Mouse (Mus musculus) hindbrain, embryonic 13.5 days (tissue): ENCODE measurements around the gene Sipa1l1. TPM values are rescaled to one million over a fixed set of nuclear protein-coding genes. Genes with fewer than 3 reads are reported as not detected.
"Not testable (repeated sequence)": the region's sequence is repeated elsewhere in the genome, so short reads cannot be mapped to it uniquely, and the experiment has no call there.

Experiments used
- ATAC-seq: fragments of 200-750 bp; cut with Nextera tagmentation; 2 replicates; pipeline ENCODE4 v1.8.0; 2017; ENCODE audit warnings: moderate TSS enrichment; ENCODE audit not compliant: low FRiP score
- H3K27ac ChIP-seq: fragments of 300-500 bp; sonication (generic); 2 replicates; pipeline ENCODE4 v1.5.1; 2015; ENCODE audit warnings: inconsistent platforms, mild to moderate bottlenecking, moderate library complexity
- H3K27me3 ChIP-seq: fragments of 300-500 bp; sonication (generic); 2 replicates; pipeline ENCODE4 v1.6.1; 2015; ENCODE audit warnings: mild to moderate bottlenecking, inconsistent platforms
- H3K36me3 ChIP-seq: fragments of 300-500 bp; sonication (generic); 2 replicates; pipeline ENCODE4 v1.6.1; 2015; ENCODE audit warnings: mild to moderate bottlenecking, inconsistent platforms
- H3K4me1 ChIP-seq: fragments of 300-500 bp; sonication (generic); replicated peaks from 2 replicates; pipeline ENCODE4 v1.6.1; 2015; ENCODE audit warnings: inconsistent platforms
- H3K4me2 ChIP-seq: fragments of 300-500 bp; sonication (generic); 2 replicates; pipeline ENCODE4 v1.6.1; 2015; ENCODE audit warnings: inconsistent platforms, mild to moderate bottlenecking, moderate library complexity
- H3K4me3 ChIP-seq: fragments of 300-500 bp; sonication (generic); 2 replicates; pipeline ENCODE4 v1.5.1; 2015; ENCODE audit warnings: mild to moderate bottlenecking, inconsistent platforms
- H3K9ac ChIP-seq: fragments of 300-500 bp; sonication (generic); 2 replicates; pipeline ENCODE4 v1.6.1; 2015; ENCODE audit warnings: mild to moderate bottlenecking, inconsistent platforms
- H3K9me3 ChIP-seq: fragments of 300-500 bp; sonication (generic); 2 replicates; pipeline ENCODE4 v1.6.1; 2016; ENCODE audit warnings: inconsistent platforms
- WGBS: fragments of 180-500 bp; shearing (Covaris S2); methylation state at CpG from one replicate; pipeline ENCODE4 v1.1.7; 2015; 5-methylcytosine and 5-hydroxymethylcytosine counted together
- polyA plus RNA-seq: library from polyadenylated mRNA; unstranded; fragments of >200 nt; fragmentation: Nextera tagmentation; extraction: Ambion mirVana; gene quantifications from 2 replicates; pipeline ENCODE4 v1.2.1, GENCODE M21; 2015

Sipa1l1 gene
- polyA plus RNA-seq, 1 experiment from 2014 or later, result 13.6 TPM

- no peak overlapping the region for H3K4me2 ChIP-seq
- H3K4me3 ChIP-seq, result no peak overlapping the region
- no peak for ATAC-seq
- no peaks in the 10 kb centered on the region for H3K9me3 ChIP-seq
- no peaks in the 10 kb centered on the region for H3K4me1 ChIP-seq
- H3K9ac ChIP-seq, result no peak overlapping the region
- H3K36me3 ChIP-seq, result no peaks in the 10 kb centered on the region
- no peaks in the 10 kb centered on the region for H3K27me3 ChIP-seq
- H3K27ac ChIP-seq, result no peak overlapping the region
- 94% methylated on average over 16 of the region's 16 CpGs for WGBS
Measured at GRCm38 (mm10) chr12:82158516-82158915, 10.6 kb upstream of the Sipa1l1 start.

GRCm38 (mm10) chr12:82159372-82159771 is 9.7 kb upstream of the Sipa1l1 start:
- Histone ChIP-seq H3K4me1 (no peaks in the 10 kb centered on the region), H3K4me2 (no peak overlapping the region), H3K27ac (no peak overlapping the region), H3K9me3 (no peaks in the 10 kb centered on the region), H3K4me3 (no peak overlapping the region), H3K27me3 (no peaks in the 10 kb centered on the region), H3K9ac (no peak overlapping the region), H3K36me3 (no peaks in the 10 kb centered on the region)
- ATAC-seq, result no peak
- 97% methylated on average over 3 of the region's 3 CpGs for WGBS

DNA sequence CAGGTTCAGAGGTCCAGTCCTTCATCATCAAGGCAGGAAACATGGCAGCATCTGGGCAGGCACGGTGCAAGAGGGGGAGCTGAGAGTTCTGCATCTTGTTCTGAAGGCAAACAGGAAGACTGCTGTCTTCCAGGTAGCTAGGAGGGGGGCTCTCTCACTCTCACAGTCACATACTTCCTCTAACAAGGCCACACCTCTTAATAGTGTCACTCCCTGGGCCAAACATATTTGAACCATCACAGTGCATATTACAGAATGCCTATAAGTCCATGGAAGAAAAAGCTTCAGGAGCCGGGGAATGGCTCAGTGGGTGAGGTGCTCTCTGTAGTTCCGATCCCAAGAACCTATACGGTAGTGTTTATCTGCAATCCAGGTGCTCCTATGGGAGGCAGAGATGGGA is 3.5 kb upstream of the Sipa1l1 start:
- Histone ChIP-seq H3K9me3 (no peaks in the 10 kb centered on the region), H3K27me3 (0 out of 2 replicates have a peak, but pooled peaks cover 5% of the 10 kb centered on the region), H3K36me3 (no peaks in the 10 kb centered on the region), H3K9ac (no peak overlapping the region), H3K4me2 (no peak overlapping the region), H3K4me3 (no peak overlapping the region), H3K4me1 (peaks cover 16% of the 10 kb centered on the region), H3K27ac (no peak overlapping the region)
- ATAC-seq, result no peak
- 87% methylated on average over 4 of the region's 4 CpGs for WGBS

DNA sequence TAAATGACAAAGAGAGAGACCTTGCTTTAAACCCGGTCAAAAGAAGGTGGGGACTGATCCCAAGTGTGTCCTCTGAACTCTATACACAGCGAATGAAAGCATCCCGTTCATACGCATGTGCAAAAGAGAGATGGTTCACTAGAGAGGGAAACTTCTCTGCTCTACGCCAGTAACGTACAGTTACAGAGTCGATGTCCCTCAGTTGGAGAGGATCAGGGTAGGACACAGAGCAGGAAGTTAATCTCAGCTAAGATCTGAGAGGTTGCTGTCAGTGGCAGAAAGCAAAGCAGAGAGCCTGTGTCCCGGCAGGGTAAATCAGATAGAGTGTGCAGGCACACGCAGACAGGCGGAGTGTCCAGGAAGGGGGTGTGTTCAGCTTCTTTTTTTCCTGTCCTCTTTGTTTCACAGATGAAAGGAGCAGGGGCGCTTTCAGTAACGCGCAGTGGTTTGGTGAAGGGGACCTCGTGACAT is 3.0 kb upstream of the Sipa1l1 start:
- no peaks in the 10 kb centered on the region for H3K9me3 ChIP-seq
- no peak overlapping the region for H3K27ac ChIP-seq
- peaks cover 21% of the 10 kb centered on the region for H3K4me1 ChIP-seq
- WGBS, result 27% methylated on average over 14 of the region's 14 CpGs
- no peak for ATAC-seq
- H3K4me2 ChIP-seq, result peak overlapping the region; percentile 38
- H3K4me3 ChIP-seq, result no peak overlapping the region
- H3K27me3 ChIP-seq, result 0 out of 2 replicates have a peak, but pooled peaks cover 5% of the 10 kb centered on the region
- no peak overlapping the region for H3K9ac ChIP-seq
- no peaks in the 10 kb centered on the region for H3K36me3 ChIP-seq

DNA sequence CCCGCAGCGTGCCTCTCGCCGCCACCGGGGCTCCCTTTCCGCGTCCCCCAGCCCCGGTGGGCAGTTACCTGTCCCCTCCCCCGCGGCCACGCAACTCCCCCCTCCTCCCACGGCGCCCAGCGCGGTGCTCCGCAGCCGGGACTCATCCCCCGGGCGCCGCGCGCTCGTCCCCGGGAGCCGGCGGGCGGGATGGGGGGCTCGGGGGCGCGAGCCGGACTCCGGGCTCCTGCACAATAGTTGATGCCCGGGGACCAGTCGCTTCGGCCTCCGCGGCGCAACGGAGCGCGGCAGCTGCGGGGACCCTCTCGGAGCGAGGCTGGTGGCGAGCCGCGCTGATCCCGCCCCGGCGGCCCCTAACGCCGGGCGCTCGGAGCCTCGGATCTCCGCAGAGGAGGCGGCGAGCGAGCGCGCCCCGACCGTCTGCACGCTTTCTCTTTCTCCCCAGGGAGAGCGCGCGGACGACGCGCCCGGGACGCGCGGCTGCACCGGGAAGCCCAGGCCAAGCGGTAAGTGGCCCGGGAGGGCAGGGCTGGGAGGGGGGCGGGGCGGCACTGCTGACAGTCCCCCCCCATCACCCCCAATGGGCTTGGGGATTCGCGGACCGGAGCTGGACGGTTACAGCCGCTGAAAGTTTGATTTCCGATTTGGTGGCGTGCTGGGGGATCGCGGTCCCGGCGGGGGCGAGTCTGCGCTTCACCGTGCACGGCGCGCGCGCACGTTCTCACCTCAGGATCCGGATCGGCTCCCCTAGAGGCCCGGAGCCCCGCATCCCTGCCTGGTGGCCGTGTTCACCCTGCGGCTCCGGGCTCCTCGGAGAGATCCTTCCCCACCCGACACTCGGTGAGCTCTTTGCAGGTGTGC is 681 bp downstream of the Sipa1l1 start:
- ATAC-seq, result peak; percentile 74
- Histone ChIP-seq H3K4me2 (peak overlapping the region; percentile 96), H3K9me3 (no peaks in the 10 kb centered on the region), H3K36me3 (no peaks in the 10 kb centered on the region), H3K9ac (peak overlapping the region; percentile 91), H3K4me1 (peaks cover 40% of the 10 kb centered on the region), H3K4me3 (peak overlapping the region; percentile 75), H3K27ac (peak overlapping the region; percentile 93), H3K27me3 (0 out of 2 replicates have a peak, but pooled peaks cover 5% of the 10 kb centered on the region)
- under 1% methylated on average over 91 of the region's 109 CpGs for WGBS

DNA sequence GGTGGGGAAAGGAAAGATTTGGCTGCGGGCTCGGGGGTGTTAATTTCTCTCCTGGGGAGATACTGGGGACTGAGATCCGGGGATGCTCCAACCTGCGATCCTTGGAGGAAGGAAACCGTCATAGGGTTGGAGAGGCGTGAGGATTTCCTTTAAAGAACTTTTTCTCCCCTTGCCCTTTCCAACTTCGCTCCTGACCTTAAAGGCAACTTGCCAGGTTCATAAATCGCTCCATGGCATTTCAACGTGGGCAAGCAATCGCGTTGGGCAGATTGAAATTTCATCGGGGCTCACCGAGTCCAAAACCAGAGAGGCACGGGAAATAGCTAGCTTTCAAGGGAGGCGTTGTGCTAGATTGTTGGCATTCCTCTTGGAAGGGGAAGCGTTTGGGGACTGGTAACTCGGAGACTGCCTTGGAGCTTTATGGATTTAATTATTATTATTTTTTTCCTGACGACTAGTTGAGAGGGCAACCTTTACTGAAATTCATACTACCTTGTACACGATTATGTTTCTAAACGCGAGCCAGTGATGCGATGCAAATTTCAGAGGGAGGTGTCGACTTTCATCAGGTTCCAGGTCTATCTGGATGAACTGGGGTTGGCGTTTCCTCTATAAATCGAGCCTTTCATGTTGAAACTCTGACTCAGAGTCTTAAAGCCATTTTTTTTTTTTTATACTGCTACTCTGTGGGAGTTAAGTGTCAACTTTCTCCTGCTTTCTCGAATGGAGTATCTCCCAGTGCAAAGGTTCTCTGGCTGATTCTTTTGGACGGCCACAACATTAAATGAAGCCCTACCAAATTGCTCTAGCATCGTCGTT is 1.6 kb downstream of the Sipa1l1 start:
- Histone ChIP-seq H3K27ac (peak overlapping the region; percentile 93), H3K9ac (peak overlapping the region; percentile 91), H3K4me3 (peak overlapping the region; percentile 75), H3K4me2 (peak overlapping the region; percentile 96), H3K4me1 (peaks cover 40% of the 10 kb centered on the region), H3K27me3 (no peaks in the 10 kb centered on the region), H3K9me3 (no peaks in the 10 kb centered on the region), H3K36me3 (no peaks in the 10 kb centered on the region)
- ATAC-seq, result no peak
- 3% methylated on average over 29 of the region's 29 CpGs for WGBS

DNA sequence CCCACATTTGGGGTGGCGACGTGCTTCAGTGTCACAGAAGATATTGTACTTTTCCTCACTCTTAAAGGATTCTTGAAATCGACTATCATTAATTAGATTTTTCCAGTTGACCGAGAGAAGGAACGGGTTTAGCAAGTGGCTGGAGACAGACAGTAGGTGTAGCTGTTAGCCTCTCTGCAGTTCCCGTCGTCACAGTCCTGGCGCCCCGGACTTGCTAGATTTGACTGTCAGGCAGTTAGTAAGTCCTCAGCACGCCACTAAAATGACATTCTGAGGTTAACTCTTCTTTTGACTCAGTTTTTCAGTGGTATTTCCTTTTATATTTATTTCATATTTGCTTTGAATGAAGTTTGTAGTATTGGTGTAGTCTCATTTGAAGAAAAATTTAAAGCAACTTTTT is 2.5 kb downstream of the Sipa1l1 start:
- Histone ChIP-seq H3K4me2 (peak overlapping the region; percentile 96), H3K9me3 (no peaks in the 10 kb centered on the region), H3K9ac (0 out of 2 replicates have a peak overlapping the region, but pooled peaks have one; percentile 10), H3K27ac (no peak overlapping the region), H3K4me3 (peak overlapping the region; percentile 75), H3K27me3 (no peaks in the 10 kb centered on the region), H3K36me3 (no peaks in the 10 kb centered on the region), H3K4me1 (peaks cover 35% of the 10 kb centered on the region)
- WGBS, result 22% methylated on average over 10 of the region's 10 CpGs
- no peak for ATAC-seq

- H3K27ac ChIP-seq, result no peak overlapping the region
- no peak overlapping the region for H3K4me3 ChIP-seq
- no peak overlapping the region for H3K9ac ChIP-seq
- ATAC-seq, result no peak
- no peaks in the 10 kb centered on the region for H3K27me3 ChIP-seq
- peaks cover 31% of the 10 kb centered on the region for H3K4me1 ChIP-seq
- WGBS, result 100% methylated on average over 1 of the region's 1 CpGs
- no peak overlapping the region for H3K4me2 ChIP-seq
- H3K9me3 ChIP-seq, result no peaks in the 10 kb centered on the region
- H3K36me3 ChIP-seq, result no peaks in the 10 kb centered on the region
Measured at GRCm38 (mm10) chr12:82173623-82174022, 4.5 kb downstream of the Sipa1l1 start.

DNA sequence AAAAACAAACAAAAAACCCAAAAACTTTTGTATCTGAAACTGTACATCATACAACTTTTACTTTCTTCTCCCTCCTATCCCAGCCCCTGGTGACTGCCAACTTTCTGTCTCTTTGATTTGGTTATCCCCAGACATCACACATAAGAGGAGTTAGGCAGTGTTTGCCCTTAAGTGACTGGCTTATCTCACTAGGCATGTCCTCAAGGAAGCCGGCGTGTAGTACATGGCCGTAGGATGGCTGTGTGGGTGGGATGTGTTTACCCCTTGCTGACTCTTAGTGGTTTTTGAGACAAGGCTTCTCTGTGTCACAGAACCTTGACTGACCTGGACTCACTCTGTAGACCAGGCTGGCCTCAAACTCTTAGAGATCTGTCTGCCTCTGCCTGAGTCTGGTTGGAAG is 6.6 kb downstream of the Sipa1l1 start:
- 91% methylated on average over 3 of the region's 3 CpGs for WGBS
- Histone ChIP-seq H3K4me3 (no peak overlapping the region), H3K4me2 (no peak overlapping the region), H3K4me1 (peaks cover 23% of the 10 kb centered on the region), H3K9me3 (no peaks in the 10 kb centered on the region), H3K9ac (no peak overlapping the region), H3K36me3 (no peaks in the 10 kb centered on the region), H3K27me3 (no peaks in the 10 kb centered on the region), H3K27ac (no peak overlapping the region)
- no peak for ATAC-seq

- 90% methylated on average over 4 of the region's 4 CpGs for WGBS
- Histone ChIP-seq H3K36me3 (peaks cover 16% of the 10 kb centered on the region), H3K27me3 (no peaks in the 10 kb centered on the region), H3K4me1 (peaks cover 6% of the 10 kb centered on the region), H3K9me3 (0 out of 2 replicates have a peak, but pooled peaks cover 6% of the 10 kb centered on the region), H3K27ac (no peak overlapping the region), H3K9ac (no peak overlapping the region), H3K4me2 (no peak overlapping the region), H3K4me3 (no peak overlapping the region)
- no peak for ATAC-seq
Measured at GRCm38 (mm10) chr12:82178636-82179035, 9.5 kb downstream of the Sipa1l1 start.

DNA sequence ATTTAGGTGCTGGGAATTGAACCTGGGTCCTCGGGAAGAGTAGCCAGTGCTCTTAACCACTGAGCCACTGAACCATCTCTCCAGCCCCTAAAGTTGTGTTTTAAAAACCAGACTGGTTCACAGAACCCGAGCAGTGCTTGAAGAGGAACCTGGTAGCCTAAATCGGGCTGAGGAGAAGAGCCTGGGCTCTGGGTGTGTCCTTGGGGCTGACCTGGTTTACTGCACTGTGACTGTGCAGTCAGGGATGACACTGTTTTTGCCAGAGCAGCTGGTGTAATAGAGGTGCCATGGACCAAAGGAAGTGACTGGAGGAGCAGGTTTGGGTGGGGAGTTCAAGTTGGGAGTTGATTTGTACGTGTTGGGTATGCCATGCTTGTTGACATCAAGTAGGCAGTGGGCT is 10.5 kb downstream of the Sipa1l1 start:
- H3K4me2 ChIP-seq, result no peak overlapping the region
- no peak overlapping the region for H3K9ac ChIP-seq
- H3K27ac ChIP-seq, result no peak overlapping the region
- H3K4me3 ChIP-seq, result no peak overlapping the region
- no peaks in the 10 kb centered on the region for H3K27me3 ChIP-seq
- H3K9me3 ChIP-seq, result 0 out of 2 replicates have a peak, but pooled peaks cover 6% of the 10 kb centered on the region
- 94% methylated on average over 4 of the region's 4 CpGs for WGBS
- no peak for ATAC-seq
- H3K36me3 ChIP-seq, result peaks cover 16% of the 10 kb centered on the region
- no peaks in the 10 kb centered on the region for H3K4me1 ChIP-seq

- not testable (repeated sequence) for H3K4me3 ChIP-seq, H3K4me2 ChIP-seq, H3K9ac ChIP-seq, H3K9me3 ChIP-seq, ATAC-seq, H3K27ac ChIP-seq, H3K27me3 ChIP-seq
- Histone ChIP-seq H3K36me3 (peaks cover 16% of the 10 kb centered on the region), H3K4me1 (peaks cover 14% of the 10 kb centered on the region; the same call in 1 of the 2 replicates)
Measured at GRCm38 (mm10) chr12:82186156-82186555, 17.0 kb downstream of the Sipa1l1 start.
